Mouse (Mus musculus) adrenal gland, postnatal 25 days (tissue): Measurements from ENCODE around the gene Rplp1. TPM values are rescaled to one million over a fixed set of nuclear protein-coding genes. Genes with fewer than 3 reads are reported as not detected.

Experiments
- DNase-seq: peaks from one replicate; pipeline ENCODE4 v3.0.0; 2021; ENCODE audit warnings: mixed read lengths
- total RNA-seq: library from RNA; stranded (reverse); gene quantifications from 2 replicates; pipeline ENCODE4 v1.2.3, GENCODE M21; 2021

The Rplp1 gene
- total RNA-seq, 1 experiment from 2014 or later: 1,881 TPM

DNA sequence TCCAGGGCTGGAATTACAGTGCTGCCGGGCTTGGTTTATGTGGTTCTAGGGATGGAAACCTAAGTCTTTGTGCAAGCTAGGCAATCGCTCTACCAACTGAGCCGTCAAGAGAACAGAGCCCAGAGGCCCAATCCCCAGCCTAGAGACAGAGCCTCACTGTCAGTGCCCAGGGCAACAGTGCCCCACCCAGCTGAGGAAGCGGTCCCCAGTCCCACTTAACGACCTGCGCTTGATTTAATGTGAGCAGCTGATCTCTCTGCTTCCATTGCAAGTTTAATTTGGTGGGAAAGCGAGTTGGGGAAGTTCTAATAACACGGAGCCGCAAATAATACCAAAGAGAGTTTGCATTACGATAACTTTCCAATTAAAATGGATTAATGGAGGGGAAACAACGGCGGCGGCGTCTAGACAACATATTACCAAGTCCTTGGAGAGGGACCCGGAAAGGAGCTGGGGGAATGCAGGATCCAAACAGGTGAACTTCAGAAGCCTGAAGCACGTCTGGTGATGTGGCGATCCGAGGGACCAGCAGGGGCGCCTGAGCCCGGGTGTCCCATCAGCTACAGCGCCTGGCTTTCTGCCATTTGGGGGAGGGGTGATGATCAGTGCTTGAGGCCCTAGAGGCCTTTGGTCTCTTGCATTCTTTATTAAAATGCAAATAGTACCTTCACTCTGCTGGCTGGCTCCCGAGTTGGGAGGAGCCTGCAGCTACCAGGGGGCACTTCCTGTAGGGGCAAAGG is 36.8 kb downstream of the Rplp1 start:
- DNase-seq: no peak

DNA sequence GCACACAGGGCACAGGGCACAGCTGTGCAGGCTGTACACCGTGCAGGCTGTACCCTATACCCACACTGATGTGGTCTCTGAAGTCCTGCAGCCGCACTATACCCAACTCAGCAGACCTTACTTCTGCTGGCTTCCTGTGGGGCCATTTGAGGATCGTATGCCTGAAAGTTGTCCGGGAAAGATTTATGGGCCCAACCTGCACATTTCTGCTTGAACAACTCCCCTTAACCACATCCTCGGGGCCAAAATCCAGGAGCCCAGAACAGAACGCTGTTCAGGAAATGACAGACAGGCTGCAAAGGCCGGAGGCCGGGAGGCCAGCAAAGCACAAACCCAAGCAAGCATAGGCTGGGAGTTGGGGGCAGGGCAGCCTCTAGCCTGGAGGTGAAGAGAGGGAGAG is 41.0 kb downstream of the Rplp1 start:
- DNase-seq: no peak

DNA sequence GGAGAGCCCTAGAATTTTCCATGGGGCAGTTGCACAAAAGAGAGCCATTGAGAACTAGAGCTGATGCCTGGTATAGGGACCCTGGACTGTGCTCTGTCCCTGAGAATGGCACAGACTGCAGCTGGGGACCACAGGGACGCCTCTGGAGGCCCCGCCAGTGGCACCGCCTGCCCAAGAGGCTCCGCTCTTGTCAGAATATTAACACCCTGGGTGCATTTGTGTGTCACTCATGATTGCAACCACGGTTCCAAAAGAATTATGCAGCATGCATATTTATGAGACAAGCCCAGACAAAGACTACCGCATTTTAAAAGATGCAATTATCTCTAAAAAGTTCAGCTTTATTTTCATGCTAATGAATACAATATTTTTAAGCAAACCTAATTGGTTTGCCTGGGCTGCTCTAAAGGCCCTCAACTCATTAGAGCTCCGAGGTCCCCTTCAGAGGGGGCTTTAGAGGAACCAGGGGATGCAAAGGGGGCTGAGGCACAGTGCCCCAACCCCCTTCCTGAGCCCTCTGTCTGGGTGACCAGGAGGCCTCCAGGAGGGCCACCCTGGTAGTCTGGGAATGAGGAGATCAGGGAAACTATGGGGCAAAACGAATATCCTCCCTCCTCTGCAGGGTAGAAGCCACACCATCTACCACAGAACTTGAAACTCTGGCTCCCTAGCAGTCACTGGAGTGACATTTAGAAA is 41.9 kb downstream of the Rplp1 start:
- no peak for DNase-seq

DNA sequence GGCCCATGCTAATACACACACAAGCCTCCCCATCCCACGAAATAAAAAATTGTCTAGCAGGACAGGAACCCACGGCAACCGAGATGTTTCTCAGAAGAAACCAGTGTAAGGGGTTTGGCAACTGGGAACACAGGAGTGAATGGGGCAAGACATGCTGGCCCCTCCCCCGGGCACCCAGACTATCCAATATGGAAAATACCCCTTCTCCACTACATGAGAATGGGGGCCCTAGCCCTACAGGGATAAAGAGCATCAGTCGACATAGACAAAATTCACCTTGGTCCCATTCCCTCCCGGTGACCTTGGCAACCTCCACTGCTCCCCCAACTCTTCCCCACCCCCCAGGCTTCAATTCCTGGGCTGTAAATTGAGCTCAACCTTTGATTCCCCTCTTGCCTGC is 42.5 kb downstream of the Rplp1 start:
- no peak for DNase-seq

DNA sequence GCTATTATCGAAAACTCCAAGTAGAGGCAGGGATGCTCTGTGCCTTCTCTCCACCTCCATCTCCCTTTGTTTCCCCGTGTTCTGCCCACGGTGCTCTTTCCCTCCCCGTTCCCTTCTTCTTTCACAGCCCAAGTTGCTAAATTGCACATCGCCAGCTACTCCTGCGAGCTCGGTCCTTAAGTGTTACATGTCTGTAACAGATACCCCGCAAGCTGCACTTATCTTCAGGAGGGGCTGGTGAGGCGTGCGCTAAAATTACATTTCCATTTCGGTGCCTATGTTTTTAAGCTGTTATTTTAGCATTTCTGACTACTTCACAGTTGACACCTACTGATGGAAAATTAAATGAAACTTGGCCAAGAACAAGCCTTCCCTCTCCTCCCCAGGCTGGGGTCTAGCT is 46.7 kb downstream of the Rplp1 start:
- no peak for DNase-seq

Other genes starting within 250 kb of the Rplp1 start
- 12.0 and 13.8 TPM in 2 replicates for gene Kif23, start 32.2 kb upstream of the Rplp1 start, total RNA-seq
- gene Paqr5, start 112.3 kb upstream of the Rplp1 start, total RNA-seq: 12.0 and 13.8 TPM in 2 replicates
- gene Glce, start 208.1 kb upstream of the Rplp1 start, total RNA-seq: 39.3 and 44.8 TPM in 2 replicates